Mouse (Mus musculus): ENCODE measurements at regions not wholly inside any gene's neighbourhood (a gene's known extent, or its start where the extent isn't known, plus 50 kb on each side); places are given as distances from the start of the nearest gene placed in this dataset.
A peak's percentile ranks its signal among the peaks of the same experiment; 100 is the strongest.

DNA sequence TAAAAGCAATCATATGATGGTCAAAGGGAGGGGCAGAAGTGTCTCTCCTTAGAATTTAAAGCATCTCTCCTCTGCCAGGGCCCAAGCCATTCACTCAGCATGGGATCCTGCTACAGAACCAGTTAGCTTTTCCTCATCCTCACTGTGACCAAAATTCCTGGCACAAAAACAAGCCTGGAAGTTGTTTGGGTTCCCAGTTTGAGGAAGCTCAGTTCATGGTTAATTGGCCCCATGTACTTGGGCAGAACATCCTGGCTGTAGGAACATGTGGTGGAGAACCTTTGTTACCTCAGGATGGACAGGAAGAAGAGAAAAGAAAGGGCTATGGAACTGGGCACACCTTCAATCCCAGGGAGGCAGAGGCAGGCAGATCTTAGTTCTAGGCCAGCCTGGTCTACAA is 52.4 kb upstream of the Mfge8 start:
- no peak for DNase-seq

DNA sequence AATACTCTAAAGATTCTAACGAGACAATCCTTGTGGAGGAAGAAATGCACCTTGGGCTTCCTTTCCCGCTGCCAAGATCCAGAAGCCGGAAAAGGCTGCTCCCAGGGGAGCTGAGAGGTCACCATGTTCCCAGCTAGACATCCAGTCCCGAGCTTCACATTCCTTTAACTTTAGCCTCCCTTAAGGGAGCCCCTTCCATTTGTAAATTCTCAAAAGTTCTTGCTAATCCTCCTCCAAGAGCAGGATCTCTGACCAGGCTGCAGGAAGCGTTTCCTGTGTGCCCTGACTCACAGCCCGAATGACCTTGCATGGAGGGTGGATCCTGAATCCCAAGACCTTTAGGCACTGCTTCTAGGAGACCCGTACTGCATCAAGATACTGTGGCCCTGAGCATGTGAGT is 53.5 kb upstream of the Mfge8 start:
- DNase-seq: peak; percentile 55

DNA sequence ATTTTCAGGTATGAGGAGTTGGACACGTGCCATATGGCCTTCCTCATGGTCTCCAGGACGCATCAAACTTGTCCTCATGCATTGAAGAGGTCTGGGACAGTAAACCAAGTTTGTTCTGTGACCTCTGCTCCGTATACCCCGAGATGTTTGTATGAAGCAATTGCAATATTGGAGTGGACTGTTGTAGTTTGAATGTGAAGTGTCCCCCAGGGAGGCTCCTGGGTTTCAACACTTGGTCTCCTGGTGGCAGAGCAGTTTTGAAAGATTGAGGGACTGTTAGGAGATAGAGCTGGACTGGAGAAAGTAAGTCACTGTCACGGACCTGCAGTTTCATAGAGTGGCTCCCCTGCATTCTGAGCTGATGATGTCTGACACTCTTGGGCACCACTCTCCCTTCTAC is 54.6 kb upstream of the Mfge8 start:
- no peak for DNase-seq

DNA sequence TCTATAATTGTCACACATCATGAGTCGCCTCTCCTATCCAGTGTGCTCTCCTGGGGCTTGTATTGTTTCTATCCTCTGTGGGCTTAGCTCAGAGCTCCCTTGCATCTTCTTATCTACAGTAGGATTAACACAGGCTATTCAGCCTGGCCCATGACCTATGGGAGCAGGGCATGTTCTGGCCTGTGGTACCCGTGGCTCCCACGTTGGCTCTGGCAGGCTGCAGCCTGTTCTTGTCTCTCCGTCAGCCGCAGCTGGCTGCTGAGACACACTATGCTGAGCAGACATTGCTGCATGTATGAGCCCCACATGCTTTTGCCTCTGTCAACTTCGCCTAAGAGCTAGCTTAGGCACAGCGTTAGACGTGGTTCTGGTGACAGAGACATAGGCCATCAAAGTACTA is 58.3 kb upstream of the Mfge8 start:
- DNase-seq: no peak

DNA sequence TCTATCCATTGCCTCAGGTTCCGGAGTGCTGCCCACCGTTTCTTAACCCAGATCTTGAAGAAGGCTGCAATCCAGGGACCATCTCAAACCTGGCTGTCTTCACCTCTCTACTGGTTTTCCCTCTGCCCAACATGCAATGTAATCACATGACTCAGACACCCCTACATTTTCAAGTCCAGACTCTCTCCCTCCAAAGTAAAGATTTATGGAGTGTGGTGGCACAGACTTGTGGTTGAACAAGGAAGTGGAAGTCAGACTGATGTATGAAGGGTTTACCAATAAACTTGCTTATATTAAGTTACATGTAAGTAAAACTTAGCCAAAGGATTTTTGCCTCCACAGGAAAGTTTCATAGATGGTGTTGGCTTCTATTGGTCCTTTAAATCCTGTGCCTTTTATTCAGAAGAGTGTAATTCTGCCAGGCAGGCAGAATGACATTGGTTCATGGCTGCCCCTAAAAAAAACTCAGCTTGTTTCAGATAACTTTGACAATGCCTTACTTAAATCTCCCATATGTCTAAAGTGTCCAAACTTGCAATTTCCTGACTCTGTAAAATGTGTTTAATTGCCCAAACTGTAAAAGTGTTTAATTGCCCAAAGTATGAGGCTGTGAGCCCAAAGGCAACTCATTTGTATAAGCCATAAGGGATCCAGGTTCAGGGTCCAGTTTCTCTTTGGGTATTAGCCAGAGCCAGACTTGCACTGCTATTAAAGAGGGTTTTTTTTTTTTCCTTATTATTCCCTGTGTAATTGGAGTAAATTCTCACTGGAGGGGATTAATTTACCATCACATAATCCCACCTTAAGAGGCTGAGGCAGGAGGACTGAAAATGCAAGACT is 61.7 kb upstream of the Mfge8 start:
- no peak for DNase-seq

DNA sequence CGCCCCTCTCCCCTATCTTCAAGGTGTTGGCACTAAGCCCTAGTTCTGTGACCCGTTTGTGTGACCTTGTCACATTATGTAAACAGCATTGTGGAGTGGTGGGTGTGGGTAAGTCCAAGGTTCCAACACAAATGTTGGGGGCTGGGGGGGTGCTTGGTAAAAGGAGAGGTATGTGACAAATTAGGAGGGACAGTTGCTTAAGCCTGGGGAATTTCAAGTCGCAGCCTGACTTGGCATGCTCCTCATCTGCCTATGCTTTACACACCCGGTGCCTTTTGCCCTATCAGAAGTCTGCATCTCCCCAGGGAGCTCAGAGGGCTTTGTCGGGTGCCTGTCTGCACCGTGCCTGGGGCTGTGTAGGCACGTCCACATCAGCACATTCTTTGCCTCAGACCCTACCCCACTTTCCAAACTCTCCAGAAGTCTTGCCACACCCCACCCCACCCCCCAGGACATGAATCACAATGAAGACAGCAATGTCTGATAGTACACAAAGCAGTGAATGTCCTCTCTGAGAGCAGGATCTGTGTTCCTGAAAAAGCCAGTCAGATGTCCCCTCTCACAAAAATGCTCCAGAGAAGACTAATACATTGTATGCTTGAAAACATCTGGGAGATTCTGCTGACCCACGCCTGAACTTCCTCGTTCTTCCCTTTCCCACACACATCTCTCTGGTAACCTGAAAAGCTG is 61.6 kb upstream of the Abhd2 start:
- DNase-seq: peak; percentile 28

DNA sequence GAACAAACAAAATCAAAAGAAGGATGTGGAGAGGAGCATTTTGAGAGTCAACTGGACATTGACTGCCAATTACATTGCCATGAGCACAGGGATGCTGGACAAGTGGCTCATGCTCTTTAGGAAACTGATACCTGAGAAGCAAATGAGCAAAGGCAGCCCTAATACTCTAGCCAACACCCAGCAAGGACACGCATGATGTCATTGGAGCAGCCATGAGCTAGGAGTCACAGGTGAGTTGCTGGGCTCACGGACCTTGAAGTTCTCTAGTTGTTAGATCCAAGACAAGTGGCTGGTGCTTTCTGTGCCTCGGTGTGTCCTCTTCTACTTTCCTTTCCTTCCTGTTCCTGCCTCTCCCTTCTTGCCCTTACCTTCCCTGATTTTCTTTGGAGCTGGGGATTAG is 60.8 kb upstream of the Abhd2 start:
- no peak for DNase-seq

DNA sequence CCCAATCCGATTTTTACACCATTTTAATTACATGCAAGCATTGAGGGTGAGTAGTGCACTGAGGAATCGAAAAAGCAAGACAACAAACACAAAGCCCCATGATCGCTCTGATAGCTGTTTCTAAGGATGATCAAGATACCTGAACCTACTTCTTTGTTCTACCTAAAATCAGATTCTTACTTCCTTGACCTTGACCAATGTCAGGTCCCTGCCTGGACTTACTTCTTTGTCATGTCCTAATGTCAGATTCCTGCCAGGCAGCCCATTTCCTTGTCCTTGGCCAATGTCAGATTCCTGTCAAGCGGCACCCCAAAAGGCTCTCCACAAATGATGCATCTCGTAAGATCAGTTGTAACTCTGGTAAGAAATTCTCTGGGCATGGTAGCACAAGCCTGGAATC is 58.0 kb upstream of the Abhd2 start:
- no peak for DNase-seq

DNA sequence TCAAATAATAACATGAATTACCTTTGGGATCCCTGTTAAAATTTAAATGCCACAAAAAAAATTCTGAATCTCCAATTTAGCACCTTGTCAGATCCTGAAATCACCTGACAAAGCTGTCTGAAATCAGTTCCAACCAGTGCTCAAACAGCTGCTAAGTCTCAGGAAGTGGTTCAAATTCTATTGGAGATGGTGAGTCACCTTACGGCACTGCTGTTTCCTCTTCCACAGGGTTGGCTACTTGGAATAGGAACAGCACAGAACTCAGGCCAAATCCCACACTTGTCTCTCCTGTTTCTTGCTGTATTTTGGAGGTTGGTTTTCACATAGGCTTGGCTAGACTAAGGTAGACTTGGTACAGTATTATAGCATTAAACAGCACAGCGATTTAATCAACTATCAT is 55.8 kb upstream of the Abhd2 start:
- DNase-seq: no peak

DNA sequence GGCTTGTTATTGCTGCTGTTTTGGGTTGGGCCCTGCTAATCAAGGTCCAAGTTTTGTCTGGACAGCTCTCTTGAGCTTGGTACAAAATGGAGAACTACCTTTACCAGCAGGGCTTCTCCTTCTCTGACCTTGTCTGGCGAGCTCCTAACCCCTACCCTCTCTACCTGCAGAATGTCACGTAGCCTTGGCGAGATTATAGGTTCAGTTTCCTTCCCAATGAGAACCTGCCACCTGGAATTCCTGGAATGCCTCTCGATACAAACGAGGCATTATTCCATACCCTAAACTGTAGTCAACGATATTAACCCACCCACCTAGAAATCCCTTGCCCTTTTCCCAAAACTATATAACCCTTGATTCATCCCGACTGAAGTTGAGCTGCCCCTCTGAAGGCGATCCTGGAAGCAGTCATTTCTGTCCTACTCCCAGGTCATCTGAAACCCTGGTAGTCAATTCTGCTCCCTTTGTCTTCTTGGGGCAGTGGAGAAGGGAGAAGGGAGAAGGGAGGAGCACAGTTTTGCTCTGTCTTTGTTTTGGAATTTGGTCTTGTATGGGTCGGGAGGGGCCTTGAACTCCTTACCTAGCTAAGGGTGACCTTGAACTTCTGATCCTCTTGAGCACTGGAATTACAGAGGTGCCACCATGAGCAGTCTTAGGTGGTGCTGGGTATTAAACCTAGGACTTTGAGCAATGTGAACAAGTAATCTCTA is 50.2 kb upstream of the Abhd2 start:
- no peak for DNase-seq

Data from lung, postnatal 36 days (tissue).